Mouse (Mus musculus): ENCODE data around the gene Elavl3.

- TF ChIP-seq CTCF (IDR thresholded peaks at IDR 0.05; ENCODE audit: extremely low read depth, insufficient read depth, insufficient read length, insufficient replicate concordance) (no peak), POLR2A (IDR thresholded peaks at IDR 0.05; ENCODE audit: low read depth, low read length) (no peak)
These were observed 40.9 kb upstream of the Elavl3 start for GRCm38 (mm10) chr9:22092746-22093145.

Measured in spleen, adult 2 months (tissue).